Mouse (Mus musculus) frontal cortex, postnatal 10 days (tissue): ENCODE measurements around the gene Gria1.

Experiments used
- DNase-seq, 2 experiments: peaks; one replicate each; pipeline ENCODE4 v3.0.0; 2022; ENCODE audit warnings: low spot score in 2 of 2, mixed read lengths in 1 of 2

Gene Gria1

DNA sequence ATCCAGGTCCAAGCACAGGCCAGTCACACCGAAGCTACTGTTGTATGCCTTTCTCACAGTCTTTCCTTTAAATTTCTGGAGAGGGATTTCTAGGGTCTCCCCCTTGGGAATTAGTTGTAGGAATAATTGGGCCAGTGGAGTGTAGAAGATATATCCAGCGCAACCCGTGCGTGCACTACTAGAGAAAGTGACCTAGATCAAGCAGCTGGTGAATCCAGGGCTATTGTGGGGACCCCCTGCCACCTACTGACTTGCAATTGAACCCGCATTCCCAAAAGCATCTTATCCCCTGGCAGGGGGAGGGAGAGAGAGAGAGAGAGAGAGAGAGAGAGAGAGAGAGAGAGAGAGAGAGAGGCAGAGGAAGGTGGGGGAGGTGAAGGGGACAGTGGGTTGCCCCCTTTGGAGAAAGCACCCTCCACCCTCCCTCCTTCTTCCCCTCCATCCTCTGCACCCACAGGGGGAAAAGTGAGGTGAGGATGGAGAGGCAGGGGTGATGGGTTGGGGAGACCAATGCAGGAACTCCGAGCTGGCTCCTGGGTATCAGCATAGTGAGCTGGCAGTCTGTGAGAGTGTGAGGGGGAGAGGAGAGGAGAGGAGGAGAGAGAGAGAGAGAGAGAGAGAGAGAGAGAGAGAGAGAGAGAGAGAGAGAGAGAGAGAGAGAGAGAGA lies at the start of gene Gria1:
Gene Gria1, plus strand, starts transcription at position 364 of the 667 bp plus-strand sequence.
- DNase-seq: peak; percentile 29 to 42

- no peak for DNase-seq
Measured at GRCm38 (mm10) chr11:56961751-56962150, 49.4 kb upstream of the Gria1 start.

GRCm38 (mm10) chr11:56972814-56973213 lies 38.4 kb upstream of the Gria1 start:
- no peak for DNase-seq

GRCm38 (mm10) chr11:56984321-56985000 lies 26.7 kb upstream of the Gria1 start:
- DNase-seq: no peak

DNA sequence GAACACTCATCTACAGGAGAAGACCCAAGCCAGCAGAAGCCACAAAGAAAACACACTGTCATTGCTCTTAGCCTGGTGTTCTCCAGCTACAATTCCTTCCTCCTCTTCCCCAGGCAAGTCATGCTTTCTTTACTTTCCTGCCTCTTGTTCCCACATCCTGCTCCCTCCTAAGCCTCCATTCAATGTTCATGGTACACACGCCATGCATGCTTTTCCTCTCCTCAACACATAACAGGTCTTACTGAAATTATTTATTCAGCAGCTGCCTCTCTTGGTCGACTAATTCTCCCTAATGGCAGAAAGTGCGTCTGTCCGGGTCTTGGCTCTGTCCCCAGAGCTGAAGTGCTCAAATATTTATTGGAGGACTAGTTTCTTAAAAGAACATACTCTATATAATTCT lies 25.7 kb upstream of the Gria1 start:
- DNase-seq: no peak

DNA sequence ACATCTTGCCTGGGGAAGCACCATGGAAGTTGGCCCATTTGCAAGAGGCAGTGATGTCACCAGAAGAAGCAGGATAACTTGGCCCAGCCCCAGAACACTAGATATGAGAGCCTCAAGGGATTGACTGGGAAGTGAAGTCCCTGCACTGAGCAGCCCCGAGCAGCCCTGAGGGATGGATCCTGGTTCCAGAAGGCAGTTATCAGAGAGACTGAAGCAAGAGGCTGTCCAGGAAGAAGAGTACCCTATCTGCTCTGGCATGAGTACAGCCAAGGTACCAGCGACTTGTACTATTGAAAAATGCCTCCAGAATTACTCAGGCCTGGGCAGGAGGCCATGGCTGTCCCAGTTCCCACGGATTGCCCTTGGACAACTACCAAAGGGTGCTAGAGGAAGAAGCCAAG lies 11.6 kb upstream of the Gria1 start:
- DNase-seq: no peak

GRCm38 (mm10) chr11:57004611-57005010 lies 6.6 kb upstream of the Gria1 start:
- DNase-seq: no peak

GRCm38 (mm10) chr11:57005341-57005740 lies 5.8 kb upstream of the Gria1 start:
- DNase-seq: no peak

DNA sequence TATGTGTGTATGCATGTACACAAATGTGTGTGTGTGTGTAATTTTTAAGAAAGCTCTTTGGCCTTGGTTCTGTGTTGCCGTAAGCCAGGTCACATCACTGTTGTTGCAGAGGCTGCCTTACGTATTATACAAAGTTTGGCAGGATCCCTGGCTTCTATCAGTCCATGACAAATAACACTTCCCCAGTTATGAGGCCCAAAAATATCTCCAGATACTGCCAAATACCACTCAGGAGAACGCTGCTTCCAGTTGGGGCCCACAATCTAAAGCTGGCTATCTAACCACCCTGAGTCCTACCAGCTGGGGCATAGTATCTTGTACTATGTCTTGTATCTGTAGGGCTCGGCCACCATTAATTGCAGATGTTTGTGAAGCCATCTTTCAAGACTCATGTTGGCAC lies 3.4 kb upstream of the Gria1 start:
- DNase-seq: no peak

DNA sequence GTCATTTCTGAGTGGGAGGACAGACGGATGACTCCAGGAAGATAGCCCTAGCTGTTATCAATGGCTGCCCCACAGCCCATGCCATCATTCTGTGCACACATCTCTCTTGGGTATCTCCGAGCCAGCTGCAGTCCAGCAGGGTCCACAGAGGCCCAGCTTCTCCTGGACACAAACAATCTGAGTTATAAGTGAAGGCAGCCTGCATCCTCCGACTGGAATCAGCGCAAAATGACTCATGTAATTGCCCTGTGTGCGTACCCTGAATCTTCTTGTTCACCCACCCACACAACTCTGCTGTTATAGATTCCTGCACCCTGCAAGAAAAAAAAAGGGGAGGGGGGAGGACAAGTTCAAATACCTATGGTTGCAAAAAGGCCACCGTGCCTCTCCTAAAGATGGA lies 576 bp upstream of the Gria1 start:
- DNase-seq: no peak

GRCm38 (mm10) chr11:57011691-57012039 lies 478 bp downstream of the Gria1 start:
- peak; percentile 62 to 71 for DNase-seq

DNA sequence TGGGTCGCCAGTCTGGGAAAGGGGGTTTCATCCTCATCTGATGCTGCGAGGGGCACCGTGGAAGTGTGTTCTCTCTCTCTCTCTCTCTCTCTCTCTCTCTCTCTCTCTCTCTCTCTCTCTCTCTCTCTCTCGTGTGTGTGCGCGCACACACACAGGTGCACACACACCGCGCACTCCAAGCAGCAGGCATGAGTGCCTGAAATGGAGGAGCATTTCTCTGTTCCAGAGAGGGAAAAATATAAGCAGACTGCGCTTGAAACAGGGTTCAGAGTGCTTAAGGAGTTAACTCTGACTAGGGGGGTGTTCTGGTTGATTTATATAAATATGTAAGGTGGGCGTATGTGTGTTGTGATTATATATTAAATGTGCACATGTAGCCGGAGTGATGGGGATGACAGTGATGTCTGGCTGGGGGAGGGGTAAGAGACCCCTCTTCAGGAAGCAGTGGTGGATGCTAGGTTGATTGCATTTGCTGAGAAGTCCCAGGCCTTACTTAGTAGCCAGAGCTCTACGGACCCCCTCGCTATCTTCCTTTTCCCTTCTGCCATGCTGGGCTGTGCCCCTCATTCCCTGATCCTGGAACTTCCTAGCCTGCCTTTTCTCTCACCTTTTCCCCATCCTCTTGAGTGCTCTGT lies 1.2 kb downstream of the Gria1 start:
- no peak for DNase-seq

DNA sequence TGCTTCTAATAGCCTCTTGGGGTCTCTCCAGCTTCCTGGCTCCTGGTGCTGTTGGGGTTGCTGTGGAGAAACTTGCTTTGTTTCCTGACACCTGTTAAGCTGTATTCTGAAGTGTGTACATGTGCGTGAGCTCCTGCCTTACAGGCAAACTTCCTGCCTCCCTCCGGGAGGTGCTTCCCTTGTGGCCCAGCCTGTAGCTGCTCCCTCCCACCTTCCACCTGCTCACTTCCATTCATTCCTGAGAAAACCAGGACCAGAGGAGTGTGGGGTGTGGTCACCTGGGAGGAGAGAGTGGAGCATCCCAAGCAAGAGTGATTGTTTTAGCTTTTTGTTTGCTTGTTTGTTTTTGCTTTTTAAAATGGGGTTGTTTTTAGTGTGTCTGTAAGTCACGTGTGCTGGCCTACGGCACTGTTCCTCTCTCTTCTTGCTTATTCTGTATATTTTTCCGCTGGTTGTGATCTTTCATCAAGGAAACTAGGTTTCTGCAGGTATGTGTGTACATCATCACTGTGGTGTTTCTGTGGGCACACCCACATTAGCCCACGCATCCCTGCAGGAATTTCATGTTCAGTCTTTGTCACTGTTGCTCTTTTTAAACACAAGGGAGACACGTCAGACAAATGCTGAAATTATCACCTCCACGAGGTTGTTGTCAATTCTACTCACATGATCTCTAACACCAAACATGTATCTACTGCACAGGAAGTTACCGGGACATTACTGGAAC lies 2.4 kb downstream of the Gria1 start:
- DNase-seq: no peak

DNA sequence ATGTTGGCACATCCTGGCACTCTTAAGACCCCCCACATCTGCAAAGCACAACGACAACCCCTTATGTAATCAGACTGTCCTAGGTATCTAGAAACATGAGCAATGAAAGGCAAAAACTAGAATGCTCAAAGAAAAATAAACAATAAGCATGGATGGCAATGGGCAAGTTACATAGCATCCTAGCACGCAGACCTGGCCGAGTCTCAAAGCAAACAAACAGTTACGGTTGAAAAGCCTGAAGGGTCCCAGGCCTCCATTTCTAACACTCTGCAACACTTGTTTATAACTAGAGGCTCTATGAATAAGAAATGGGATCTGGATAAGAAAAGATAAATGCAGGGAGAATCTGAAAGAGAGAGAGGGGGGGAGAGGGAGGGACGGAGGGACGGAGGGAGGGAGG lies 3.2 kb downstream of the Gria1 start:
- DNase-seq: no peak

DNA sequence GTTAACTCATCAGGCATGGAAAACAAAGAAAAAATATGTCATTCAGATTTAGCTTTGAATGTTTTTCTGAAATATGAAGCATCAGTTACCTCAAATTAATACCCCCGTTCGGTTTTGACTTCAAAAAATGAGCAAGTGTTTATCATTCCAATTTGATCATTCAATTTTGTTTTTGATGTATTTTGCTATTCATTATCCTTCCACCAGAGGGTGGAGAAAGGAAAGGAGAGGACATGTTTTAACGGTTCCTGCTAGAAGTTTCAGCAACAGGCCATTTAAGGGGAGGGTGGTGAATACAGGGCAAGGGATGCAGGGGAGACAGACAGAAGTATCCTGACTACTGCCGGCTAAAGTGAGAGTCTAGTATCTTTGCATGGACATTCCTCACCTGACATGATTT lies 7.3 kb downstream of the Gria1 start:
- DNase-seq: no peak

DNA sequence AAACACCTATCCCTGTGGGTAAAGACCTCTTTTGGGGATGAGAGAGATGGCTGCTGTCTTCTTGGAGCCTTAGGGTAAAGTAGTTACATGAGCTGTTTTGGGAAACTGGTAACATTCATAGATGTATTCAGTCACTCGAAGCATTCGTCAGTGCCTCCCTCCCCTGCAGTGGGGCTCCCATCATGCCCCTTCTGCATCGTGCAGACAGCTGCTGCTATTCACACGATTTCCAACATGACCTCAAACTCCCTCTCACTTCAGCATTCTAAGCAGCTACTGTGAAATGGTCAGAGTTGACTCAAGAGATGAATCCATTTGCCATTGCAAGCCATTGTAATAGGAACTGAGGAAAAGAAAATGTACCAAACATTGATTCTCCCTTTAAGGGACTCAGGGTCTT lies 11.2 kb downstream of the Gria1 start:
- no peak for DNase-seq

DNA sequence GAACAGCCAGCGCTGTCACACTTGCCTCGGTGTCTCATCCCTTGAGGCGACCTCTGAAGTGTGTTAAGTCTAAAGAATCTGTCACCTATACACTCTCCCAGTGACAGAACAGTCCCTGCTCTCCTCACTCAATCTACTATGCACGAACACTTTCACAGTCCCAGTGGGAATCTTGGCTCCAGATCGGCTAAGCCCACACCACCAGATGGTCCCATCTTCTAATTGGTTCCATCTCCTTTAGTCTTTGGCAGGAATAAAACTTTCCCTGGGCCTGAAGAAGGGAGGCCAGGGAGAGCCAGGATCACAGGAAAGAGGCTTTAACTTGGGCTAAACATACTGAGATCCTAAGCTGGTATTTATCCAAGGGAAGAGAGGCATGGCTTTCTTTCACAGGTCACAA lies 19.3 kb downstream of the Gria1 start:
- no peak for DNase-seq

GRCm38 (mm10) chr11:57038807-57039206 lies 27.6 kb downstream of the Gria1 start:
- DNase-seq: peak; percentile 53 to 66

DNA sequence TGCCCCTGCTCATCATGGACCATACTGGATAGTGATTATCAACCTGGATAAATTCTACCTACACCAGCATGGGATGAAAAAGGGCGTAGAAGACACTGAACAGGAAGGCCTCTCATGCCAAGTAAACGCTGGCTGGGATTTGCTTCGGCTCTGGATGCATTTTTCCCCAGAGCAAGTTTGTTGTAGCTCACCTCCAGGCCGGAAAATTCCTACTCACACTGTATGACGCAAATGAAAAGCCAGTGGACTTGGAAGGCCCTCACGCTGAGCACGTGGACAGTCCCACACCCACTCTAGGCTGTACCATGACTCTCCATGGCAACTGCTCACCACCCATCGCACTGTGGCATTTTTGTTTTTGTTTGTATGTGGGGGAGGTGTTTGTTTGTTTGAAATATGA lies 28.1 kb downstream of the Gria1 start:
- DNase-seq: no peak

- no peak for DNase-seq
Measured at GRCm38 (mm10) chr11:57042057-57042456, 30.9 kb downstream of the Gria1 start.

DNA sequence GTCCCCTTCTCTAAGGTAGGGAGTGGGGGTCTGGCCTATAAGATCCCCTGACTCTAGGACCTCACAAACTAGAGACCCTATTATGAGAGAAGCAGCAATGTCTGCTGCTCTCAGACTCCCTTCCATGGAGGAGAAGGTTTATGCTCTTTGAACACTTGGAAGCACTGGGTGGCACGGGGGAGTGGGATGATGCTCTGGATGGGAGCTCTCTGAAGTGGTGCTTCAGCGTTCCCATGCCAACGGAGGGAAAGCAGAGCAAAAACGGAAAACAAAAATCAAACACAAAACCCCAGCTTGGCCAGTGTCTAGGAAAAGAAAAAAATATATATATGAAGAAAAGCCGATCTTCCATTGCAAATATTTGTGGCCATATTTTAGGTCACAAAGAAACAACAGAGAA lies 33.0 kb downstream of the Gria1 start:
- DNase-seq: peak; percentile 34 to 47
